ENCODE assay signal across 8 mouse cellular contexts in the genomic region with DNA sequence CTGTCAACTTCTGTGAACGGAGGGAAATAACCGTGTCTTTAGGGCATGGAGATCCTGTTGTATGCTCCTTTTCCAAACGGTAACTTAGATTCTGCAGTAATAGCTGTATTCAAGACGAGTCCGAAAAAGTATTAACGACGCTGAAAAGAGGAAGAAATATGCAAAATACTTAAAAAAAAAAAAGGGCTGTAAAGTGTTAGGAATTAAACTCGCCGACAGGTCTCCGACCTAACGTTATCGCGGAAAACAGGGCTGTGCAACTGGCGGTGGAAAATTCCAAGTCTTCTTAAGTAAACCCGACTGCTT. TPM values are rescaled to one million over a fixed set of nuclear protein-coding genes. Genes with fewer than 3 reads are reported as not detected.
DNase-seq lines count a peak whose midpoint lies in the region; ATAC-seq and TF ChIP-seq lines count a peak whose summit lies in the region.

No protein-coding gene starts in this region.

- ATAC-seq in CD4-positive, CD25-positive, alpha-beta regulatory T cell, adult 4 months: no peak
- no peak for ATAC-seq in neural tube, embryonic 11.5 days (ENCODE audit: insufficient read depth, low FRiP score, low TSS enrichment)
- no peak for ATAC-seq in limb, embryonic 14.5 days (ENCODE audit: low FRiP score, low read depth)
- ATAC-seq in stomach, embryonic 15.5 days (ENCODE audit: insufficient read depth, low FRiP score, low read depth): no peak

- peak; percentile 15 for DNase-seq in CD4-positive, CD25-positive, alpha-beta regulatory T cell, adult 2 months (ENCODE audit: low read depth, low spot score)
- DNase-seq in neural tube, embryonic 11.5 days (ENCODE audit: low spot score): no peak
- DNase-seq in neural tube, embryonic 10.5 days (ENCODE audit: extremely low spot score, low spot score): no peak
- no peak for DNase-seq in limb, embryonic 14.5 days (ENCODE audit: low spot score)
- DNase-seq in gastrocnemius, postnatal 10 days: no peak
- DNase-seq in ovary, postnatal 14 days (ENCODE audit: low spot score): no peak

- H3K4me2 ChIP-seq in neural tube, embryonic 11.5 days (ENCODE audit: low read depth): peak overlapping the region; percentile 81
- H3K4me2 ChIP-seq in limb, embryonic 14.5 days (replicated peaks; ENCODE audit: low read depth, low read length, severe bottlenecking): peak overlapping the region; percentile 80
- H3K4me2 ChIP-seq in stomach, embryonic 15.5 days: peak overlapping the region; percentile 90

- H3K4me1 ChIP-seq in neural tube, embryonic 11.5 days (ENCODE audit: control insufficient read depth, insufficient read depth, low read length): peaks cover 7% of the 10 kb centered on the region; the same call in 1 of the 2 replicates
- peaks cover 13% of the 10 kb centered on the region for H3K4me1 ChIP-seq in limb, embryonic 14.5 days (ENCODE audit: control insufficient read depth, insufficient read depth, low read length)
- no peaks in the 10 kb centered on the region; the same call in 1 of the 2 replicates for H3K4me1 ChIP-seq in stomach, embryonic 15.5 days

- TF ChIP-seq POLR2A in limb, embryonic 14.5 days (IDR thresholded peaks at IDR 0.05; ENCODE audit: borderline replicate concordance, extremely low read depth, insufficient read depth, insufficient read length): no peak

- no peak overlapping the region for H3K27ac ChIP-seq in neural tube, embryonic 11.5 days (ENCODE audit: low read depth, low read length)
- H3K27ac ChIP-seq in limb, embryonic 14.5 days (replicated peaks; ENCODE audit: low read depth, low read length): peak overlapping the region; percentile 76
- peak overlapping the region; percentile 96 for H3K27ac ChIP-seq in stomach, embryonic 15.5 days

- H3K27me3 ChIP-seq in neural tube, embryonic 11.5 days (ENCODE audit: control insufficient read depth, insufficient read depth, low read length): no peaks in the 10 kb centered on the region
- no peaks in the 10 kb centered on the region for H3K27me3 ChIP-seq in limb, embryonic 14.5 days (ENCODE audit: control insufficient read depth, insufficient read depth, low read length)
- no peaks in the 10 kb centered on the region for H3K27me3 ChIP-seq in stomach, embryonic 15.5 days (replicated peaks)

- peak overlapping the region; percentile 72 for H3K9ac ChIP-seq in neural tube, embryonic 11.5 days (ENCODE audit: low read length)
- peak overlapping the region; percentile 88 for H3K9ac ChIP-seq in limb, embryonic 14.5 days (ENCODE audit: low read depth, low read length, severe bottlenecking)
- H3K9ac ChIP-seq in stomach, embryonic 15.5 days: peak overlapping the region; percentile 61

- 0 out of 2 replicates have a peak, but pooled peaks cover 3% of the 10 kb centered on the region for H3K36me3 ChIP-seq in neural tube, embryonic 11.5 days (ENCODE audit: control insufficient read depth, insufficient read depth, low read length)
- H3K36me3 ChIP-seq in limb, embryonic 14.5 days (ENCODE audit: control insufficient read depth, insufficient read depth, low read length): 0 out of 2 replicates have a peak, but pooled peaks cover 2% of the 10 kb centered on the region
- no peaks in the 10 kb centered on the region for H3K36me3 ChIP-seq in stomach, embryonic 15.5 days

- WGBS in neural tube, embryonic 11.5 days: 2% methylated on average over 15 of the region's 15 CpGs
- WGBS in limb, embryonic 14.5 days: 1% methylated on average over 15 of the region's 15 CpGs
- 1% methylated on average over 15 of the region's 15 CpGs for WGBS in stomach, embryonic 15.5 days

- no peaks in the 10 kb centered on the region for H3K9me3 ChIP-seq in neural tube, embryonic 11.5 days (ENCODE audit: control insufficient read depth, low read length)
- no peaks in the 10 kb centered on the region for H3K9me3 ChIP-seq in limb, embryonic 14.5 days (ENCODE audit: control insufficient read depth, low read length)
- no peaks in the 10 kb centered on the region for H3K9me3 ChIP-seq in stomach, embryonic 15.5 days

- peak overlapping the region; percentile 66 for H3K4me3 ChIP-seq in neural tube, embryonic 11.5 days (ENCODE audit: low read depth, low read length)
- peak overlapping the region; percentile 92 for H3K4me3 ChIP-seq in limb, embryonic 14.5 days (replicated peaks; ENCODE audit: low read length)
- H3K4me3 ChIP-seq in stomach, embryonic 15.5 days (replicated peaks): peak overlapping the region; percentile 75

RNA-seq across cellular contexts. Expression of a gene that starts 0.7 kb away (rescaled TPM):
- 1 to 10 TPM; 3.0 to 5.2 TPM for polyA plus RNA-seq in CD4-positive, CD25-positive, alpha-beta regulatory T cell, adult 4 months (2017; shearing (Covaris generic))
- 28.0 and 29.9 TPM in 2 replicates for polyA plus RNA-seq in neural tube, embryonic 11.5 days (2014; fragmentation: Nextera tagmentation; extraction: Ambion mirVana)
- 13.4 and 14.4 TPM in 2 replicates for polyA plus RNA-seq in limb, embryonic 14.5 days (2012; rRNA removed)
- polyA plus RNA-seq in limb, embryonic 14.5 days (2014; fragmentation: Nextera tagmentation; extraction: Ambion mirVana): 17.4 and 20.8 TPM in 2 replicates
- 15.1 and 15.8 TPM in 2 replicates for polyA plus RNA-seq in stomach, embryonic 15.5 days (2015; fragmentation: Nextera tagmentation; extraction: Ambion mirVana)
- 10 to 100 TPM in 1 of 2 experiments, 1 to 10 TPM in 1; 8.9 to 10.0 TPM for total RNA-seq in gastrocnemius, postnatal 10 days (2021)

RNA-seq across cellular contexts. Expression of a gene that starts 42.6 kb away (rescaled TPM):
- 10 to 100 TPM; 56.0 to 63.1 TPM for polyA plus RNA-seq in CD4-positive, CD25-positive, alpha-beta regulatory T cell, adult 4 months (2017; shearing (Covaris generic))
- polyA plus RNA-seq in neural tube, embryonic 11.5 days (2014; fragmentation: Nextera tagmentation; extraction: Ambion mirVana): 42.2 and 44.3 TPM in 2 replicates
- polyA plus RNA-seq in limb, embryonic 14.5 days (2012; rRNA removed): 22.2 and 26.6 TPM in 2 replicates
- polyA plus RNA-seq in limb, embryonic 14.5 days (2014; fragmentation: Nextera tagmentation; extraction: Ambion mirVana): 28.2 and 32.1 TPM in 2 replicates
- 16.7 and 17.9 TPM in 2 replicates for polyA plus RNA-seq in stomach, embryonic 15.5 days (2015; fragmentation: Nextera tagmentation; extraction: Ambion mirVana)
- total RNA-seq in gastrocnemius, postnatal 10 days (2021): 10 to 100 TPM; 21.5 to 26.8 TPM
